Mouse (Mus musculus) midbrain, embryonic 12.5 days (tissue): ENCODE measurements around the gene Cdh23. TPM values are rescaled to one million over a fixed set of nuclear protein-coding genes. Genes with fewer than 3 reads are reported as not detected.

Experiments
- ATAC-seq: fragments of 200-750 bp; cut with Nextera tagmentation; 2 replicates; pipeline ENCODE4 v1.8.0; 2017; ENCODE audit warnings: low read depth, moderate TSS enrichment, moderate library complexity; ENCODE audit not compliant: low FRiP score
- H3K27ac ChIP-seq: fragments of 300-500 bp; sonication (generic); replicated peaks from 2 replicates; pipeline ENCODE4 v1.5.1; 2016; ENCODE audit warnings: mild to moderate bottlenecking
- H3K27me3 ChIP-seq: fragments of 300-500 bp; sonication (generic); 2 replicates; pipeline ENCODE4 v1.6.1; 2016; ENCODE audit warnings: mild to moderate bottlenecking
- H3K36me3 ChIP-seq: fragments of 300-500 bp; sonication (generic); 2 replicates; pipeline ENCODE4 v1.6.1; 2016
- H3K4me1 ChIP-seq: fragments of 300-500 bp; sonication (generic); 2 replicates; pipeline ENCODE4 v1.6.1; 2016
- H3K4me2 ChIP-seq: fragments of 300-500 bp; sonication (generic); replicated peaks from 2 replicates; pipeline ENCODE4 v1.6.1; 2016; ENCODE audit warnings: mild to moderate bottlenecking, moderate library complexity
- H3K4me3 ChIP-seq: fragments of 300-500 bp; sonication (generic); 2 replicates; pipeline ENCODE4 v1.5.1; 2016; ENCODE audit warnings: mild to moderate bottlenecking
- H3K9ac ChIP-seq: fragments of 300-500 bp; sonication (generic); replicated peaks from 2 replicates; pipeline ENCODE4 v1.6.1; 2016; ENCODE audit warnings: mild to moderate bottlenecking, moderate library complexity
- H3K9me3 ChIP-seq: fragments of 300-500 bp; sonication (generic); 2 replicates; pipeline ENCODE4 v1.6.1; 2016; ENCODE audit warnings: mild to moderate bottlenecking
- WGBS: fragments of 180-500 bp; shearing (Covaris S2); methylation state at CpG from one replicate; pipeline ENCODE4 v1.1.7; 2016; 5-methylcytosine and 5-hydroxymethylcytosine counted together
- polyA plus RNA-seq: library from polyadenylated mRNA; unstranded; fragments of >200 nt; fragmentation: Nextera tagmentation; extraction: Ambion mirVana; gene quantifications from 2 replicates; pipeline ENCODE4 v1.2.1, GENCODE M21; 2016

Cdh23 gene
- polyA plus RNA-seq, 1 experiment from 2014 or later: 1.2 TPM

DNA sequence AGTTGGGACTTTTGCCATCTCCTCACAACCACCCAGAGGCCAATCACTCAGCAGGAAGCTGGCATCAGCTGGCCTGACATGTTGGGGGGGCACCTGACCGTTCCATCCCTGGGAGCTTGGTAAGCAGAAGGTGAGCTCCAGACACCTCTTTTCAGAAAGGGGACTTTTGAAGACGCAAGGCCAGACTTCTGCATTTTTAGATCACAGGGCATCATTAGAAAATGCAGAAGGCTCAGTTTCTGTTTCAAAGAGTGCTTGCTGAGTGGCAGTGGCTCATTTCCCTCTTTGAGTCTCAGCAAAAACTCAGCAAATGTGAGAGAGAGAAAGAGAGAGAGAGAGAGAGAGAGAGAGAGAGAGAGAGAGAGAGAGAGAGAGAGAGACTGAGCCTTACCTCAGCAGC is 8.8 kb upstream of the Cdh23 start:
- Histone ChIP-seq H3K4me2 (no peak overlapping the region), H3K9me3 (no peaks in the 10 kb centered on the region), H3K4me1 (no peaks in the 10 kb centered on the region), H3K27me3 (peaks cover 9% of the 10 kb centered on the region; the same call in 1 of the 2 replicates), H3K9ac (no peak overlapping the region), H3K27ac (no peak overlapping the region), H3K36me3 (no peaks in the 10 kb centered on the region), H3K4me3 (no peak overlapping the region)
- ATAC-seq: no peak
- 78% methylated on average over 2 of the region's 2 CpGs for WGBS

DNA sequence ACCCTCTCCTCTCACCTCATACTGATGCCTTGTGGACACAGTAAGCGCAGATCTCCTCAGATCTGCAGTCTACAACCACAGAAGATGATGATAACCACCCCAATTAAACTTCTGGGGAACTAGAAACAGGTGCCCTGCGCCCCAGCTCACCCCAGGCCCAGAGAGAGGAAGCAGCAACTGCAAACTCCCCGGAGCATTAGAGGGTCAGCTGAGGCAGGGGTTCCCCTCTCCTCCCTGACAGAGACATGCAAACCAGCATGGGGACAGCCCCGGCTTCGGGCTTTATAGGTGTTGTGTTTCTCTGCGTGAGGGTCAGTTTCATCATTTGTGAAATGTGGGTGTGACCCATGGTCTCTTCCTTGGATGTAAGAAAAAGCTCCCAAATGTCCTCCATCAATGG is 1.5 kb upstream of the Cdh23 start:
- Histone ChIP-seq H3K4me3 (no peak overlapping the region), H3K27ac (no peak overlapping the region), H3K9me3 (no peaks in the 10 kb centered on the region), H3K27me3 (peaks cover 20% of the 10 kb centered on the region), H3K4me2 (no peak overlapping the region), H3K9ac (no peak overlapping the region), H3K4me1 (no peaks in the 10 kb centered on the region), H3K36me3 (no peaks in the 10 kb centered on the region)
- ATAC-seq: no peak
- 87% methylated on average over 6 of the region's 6 CpGs for WGBS

DNA sequence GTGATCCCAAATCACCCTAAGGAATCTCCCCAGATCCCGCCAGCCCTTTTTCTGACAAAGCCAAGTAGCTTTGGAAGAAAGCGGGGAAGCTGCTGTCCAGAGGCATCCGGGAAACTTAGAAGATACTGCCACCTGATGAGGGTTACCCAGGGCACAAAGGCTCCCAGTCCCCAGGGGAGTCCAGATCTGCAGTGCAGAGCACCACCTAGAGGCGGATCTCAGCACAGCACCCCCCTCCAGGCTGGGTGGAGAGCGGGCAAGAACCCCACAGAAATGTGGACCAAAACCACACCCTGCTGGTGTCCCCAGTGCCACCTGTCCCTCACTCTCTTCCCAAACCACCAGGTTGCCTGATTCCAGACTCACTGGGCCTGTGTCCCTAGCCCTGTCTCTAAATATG is 685 bp upstream of the Cdh23 start:
- Histone ChIP-seq H3K36me3 (no peaks in the 10 kb centered on the region), H3K9ac (no peak overlapping the region), H3K4me2 (no peak overlapping the region), H3K27me3 (peaks cover 20% of the 10 kb centered on the region), H3K9me3 (no peaks in the 10 kb centered on the region), H3K4me1 (no peaks in the 10 kb centered on the region), H3K4me3 (no peak overlapping the region), H3K27ac (no peak overlapping the region)
- 15% methylated on average over 5 of the region's 5 CpGs for WGBS
- ATAC-seq: 0 out of 2 replicates have a peak, but pooled peaks have one; percentile 54

DNA sequence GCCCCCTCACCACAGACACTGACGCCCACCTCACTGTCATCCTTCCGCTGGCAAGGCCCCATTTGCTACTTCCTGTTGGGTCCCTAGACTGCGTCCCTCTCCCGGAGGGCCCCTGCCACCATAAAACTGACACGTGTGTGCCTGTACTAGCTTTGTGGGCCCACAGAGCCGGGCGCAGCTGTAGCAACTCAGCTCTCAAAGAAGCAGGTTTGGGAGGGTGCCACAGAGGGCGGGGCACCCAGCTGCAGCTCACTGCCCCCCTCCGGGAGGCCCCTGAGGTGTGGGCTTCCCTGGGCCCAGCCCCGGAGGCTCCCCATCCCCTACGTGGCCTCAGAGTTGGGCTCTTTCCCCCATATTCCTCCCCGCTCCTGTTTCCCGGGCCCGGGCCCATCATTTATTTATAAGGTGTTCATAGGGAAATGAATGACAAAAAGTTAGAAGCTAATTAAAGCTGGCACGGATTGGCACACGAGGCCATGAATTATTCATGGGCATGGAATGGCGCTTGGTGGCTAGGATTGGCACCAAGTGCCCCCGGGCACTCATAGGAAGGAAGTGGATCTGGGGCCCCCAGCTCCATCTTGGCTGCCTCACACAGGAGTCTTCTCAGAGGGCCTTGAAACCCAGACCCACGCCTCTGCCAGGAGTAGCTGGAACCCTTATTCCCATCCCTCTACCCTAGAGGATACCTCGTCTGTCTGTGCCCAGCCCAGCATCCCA is 4.5 kb downstream of the Cdh23 start:
- Histone ChIP-seq H3K4me1 (peaks cover 11% of the 10 kb centered on the region), H3K9me3 (no peaks in the 10 kb centered on the region), H3K27me3 (peaks cover 46% of the 10 kb centered on the region), H3K4me2 (no peak overlapping the region), H3K9ac (no peak overlapping the region), H3K27ac (no peak overlapping the region), H3K36me3 (no peaks in the 10 kb centered on the region), H3K4me3 (no peak overlapping the region)
- 86% methylated on average over 20 of the region's 20 CpGs for WGBS
- no peak for ATAC-seq

DNA sequence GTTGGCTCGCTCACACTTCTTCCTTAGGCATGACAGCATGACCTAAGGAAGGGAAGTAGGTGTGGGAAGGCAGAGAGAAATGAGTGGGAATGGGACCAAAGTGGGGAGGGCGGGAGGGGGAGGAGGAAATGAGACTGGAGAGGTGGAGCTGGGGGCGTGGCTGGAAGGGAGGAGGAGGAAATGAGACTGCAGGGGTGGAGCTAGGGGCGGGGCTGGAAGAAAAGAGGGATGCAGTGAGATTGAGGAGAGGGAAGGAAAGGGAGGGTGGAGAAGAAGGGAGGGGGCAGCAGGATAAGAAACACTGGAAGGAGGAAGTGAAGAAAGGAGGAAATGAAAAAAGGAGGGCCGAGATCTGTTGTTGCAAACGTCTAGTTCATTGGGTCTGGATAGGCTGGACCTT is 5.3 kb downstream of the Cdh23 start:
- Histone ChIP-seq H3K4me3 (no peak overlapping the region), H3K27me3 (peaks cover 50% of the 10 kb centered on the region), H3K27ac (no peak overlapping the region), H3K9ac (no peak overlapping the region), H3K4me1 (peaks cover 20% of the 10 kb centered on the region), H3K36me3 (no peaks in the 10 kb centered on the region), H3K9me3 (no peaks in the 10 kb centered on the region), H3K4me2 (no peak overlapping the region)
- 44% methylated on average over 5 of the region's 6 CpGs for WGBS
- no peak for ATAC-seq

DNA sequence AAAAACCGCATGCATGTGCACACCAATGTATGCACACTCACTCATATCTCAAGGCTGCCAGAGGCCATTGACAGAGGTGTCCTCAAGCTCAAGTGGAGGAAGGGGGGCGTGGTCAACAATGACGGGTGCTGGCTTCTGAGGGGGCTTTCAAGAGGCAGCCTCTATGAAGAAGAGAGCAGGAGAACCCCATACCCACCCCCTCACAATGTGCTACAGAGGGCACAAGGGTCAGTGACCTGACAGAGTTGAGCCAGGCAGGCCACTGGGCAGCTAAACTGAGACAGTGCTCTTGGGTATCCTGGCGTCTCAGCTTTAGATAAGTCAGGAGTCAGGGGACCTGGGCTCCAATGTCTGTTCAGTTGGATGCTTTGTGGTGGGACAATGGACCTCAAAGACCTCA is 6.9 kb downstream of the Cdh23 start:
- Histone ChIP-seq H3K4me2 (no peak overlapping the region), H3K9ac (no peak overlapping the region), H3K27ac (no peak overlapping the region), H3K36me3 (no peaks in the 10 kb centered on the region), H3K27me3 (peaks cover 66% of the 10 kb centered on the region), H3K9me3 (no peaks in the 10 kb centered on the region), H3K4me1 (peaks cover 22% of the 10 kb centered on the region), H3K4me3 (no peak overlapping the region)
- no peak for ATAC-seq
- WGBS: 74% methylated on average over 4 of the region's 4 CpGs

DNA sequence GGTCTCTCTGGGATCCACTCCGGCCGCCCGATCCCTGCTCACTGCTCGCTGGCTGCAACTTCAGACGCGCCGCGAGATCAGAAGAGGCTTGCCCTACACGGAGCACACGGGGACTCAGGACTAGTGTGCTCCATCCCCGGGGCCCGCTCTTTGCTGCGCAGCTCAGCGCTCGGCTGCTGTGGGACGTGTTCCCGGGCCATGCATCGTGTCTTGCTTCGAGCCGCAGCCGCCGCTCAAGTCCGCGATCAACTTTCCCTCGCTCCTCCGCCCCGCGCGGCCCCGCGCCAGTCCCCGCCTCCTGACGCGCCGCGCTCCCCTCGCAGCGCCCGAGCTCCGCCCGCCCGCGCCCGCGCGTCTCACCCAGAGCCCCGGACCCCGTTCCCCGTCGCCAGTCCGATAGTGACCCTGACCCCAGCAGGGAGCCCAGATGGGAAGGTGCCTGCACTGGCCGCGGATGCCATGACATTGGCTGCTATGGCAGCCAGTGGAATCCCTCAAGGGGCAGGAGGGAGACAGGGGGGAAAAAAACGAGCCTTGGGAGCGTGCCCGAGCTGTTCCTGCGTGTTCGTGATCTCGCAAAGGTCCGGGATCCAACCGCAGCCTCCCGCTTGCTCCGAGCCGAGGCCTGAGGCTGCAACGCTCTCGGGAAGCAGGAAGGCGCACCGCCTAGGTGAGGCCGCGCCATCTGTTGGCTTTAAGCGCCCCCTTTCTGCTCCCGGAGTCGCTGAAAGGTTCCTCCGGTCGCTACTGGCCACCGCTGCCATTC is 9.1 kb downstream of the Cdh23 start:
- ATAC-seq: peak; percentile 59
- Histone ChIP-seq H3K27ac (no peak overlapping the region), H3K4me3 (peak overlapping the region; percentile 55), H3K4me2 (peak overlapping the region; percentile 99), H3K4me1 (peaks cover 22% of the 10 kb centered on the region), H3K9ac (peak overlapping the region; percentile 46), H3K27me3 (peaks cover 80% of the 10 kb centered on the region), H3K36me3 (no peaks in the 10 kb centered on the region), H3K9me3 (no peaks in the 10 kb centered on the region)
- under 1% methylated on average over 75 of the region's 76 CpGs for WGBS

DNA sequence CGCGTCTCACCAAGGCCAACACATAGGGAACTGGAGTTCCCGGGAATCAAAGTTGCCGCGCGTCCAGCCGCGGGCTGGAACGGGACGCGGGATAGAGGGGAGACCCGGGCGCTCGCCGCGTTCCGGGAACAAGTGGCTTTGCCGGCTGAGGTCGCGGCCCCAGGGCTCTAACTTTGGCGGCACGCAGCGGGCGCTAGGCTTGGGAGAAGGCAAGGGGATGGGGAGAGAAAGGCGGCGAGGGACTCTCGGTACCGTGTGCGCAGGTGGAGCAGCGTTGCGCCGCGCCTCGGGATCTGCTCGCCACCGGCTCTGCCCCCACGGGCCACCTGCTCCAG is 9.7 kb downstream of the Cdh23 start:
- ATAC-seq: no peak
- Histone ChIP-seq H3K27me3 (peaks cover 77% of the 10 kb centered on the region), H3K27ac (no peak overlapping the region), H3K9me3 (no peaks in the 10 kb centered on the region), H3K9ac (peak overlapping the region; percentile 46; the same call in 1 of the 2 replicates), H3K4me2 (peak overlapping the region; percentile 99), H3K4me3 (peak overlapping the region; percentile 55), H3K4me1 (peaks cover 22% of the 10 kb centered on the region), H3K36me3 (no peaks in the 10 kb centered on the region)
- WGBS: 1% methylated on average over 37 of the region's 37 CpGs

DNA sequence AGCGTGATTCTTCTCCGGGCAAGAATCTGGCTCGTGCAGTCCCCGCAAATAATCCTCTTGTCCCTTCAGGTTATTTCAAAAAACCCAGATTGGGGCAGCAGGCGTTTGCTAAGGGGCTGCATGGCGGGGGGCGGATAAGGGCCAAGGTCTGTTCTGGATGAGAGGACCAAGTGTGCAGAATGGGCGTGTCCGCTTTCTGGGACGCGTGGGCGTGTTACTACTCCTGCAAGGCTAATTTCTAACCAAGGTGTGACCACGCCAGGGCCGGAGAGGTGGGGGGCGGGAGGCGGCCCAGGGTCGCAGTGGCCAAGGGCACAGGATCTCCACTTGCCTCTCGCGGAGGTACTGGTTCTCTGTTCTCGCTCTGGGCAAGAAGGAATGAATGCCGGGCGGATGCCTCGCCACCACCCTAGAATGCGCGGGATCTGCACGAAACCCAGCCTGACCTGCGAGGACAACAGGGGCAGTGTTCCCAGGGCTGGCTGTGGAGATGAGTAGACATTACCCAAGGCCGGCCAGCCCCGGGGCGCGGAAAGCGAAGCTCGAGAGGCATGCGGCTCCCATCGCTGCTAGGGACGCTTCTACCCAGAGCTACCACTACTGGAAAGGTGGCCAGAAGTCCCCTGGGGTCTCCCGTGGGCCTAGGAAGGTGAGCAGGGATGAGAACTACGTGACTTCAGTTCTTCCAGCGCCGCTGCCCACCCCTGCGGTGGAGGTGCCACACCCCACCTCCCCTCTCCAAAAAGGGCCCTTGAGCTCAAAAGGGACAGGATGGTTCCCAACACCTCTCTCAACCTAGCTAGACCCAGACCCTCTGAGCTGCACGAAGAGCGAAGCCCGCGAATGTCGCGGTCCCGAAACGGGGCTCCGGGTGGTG is 10.3 kb downstream of the Cdh23 start:
- no peaks in the 10 kb centered on the region for H3K9me3 ChIP-seq
- H3K36me3 ChIP-seq: no peaks in the 10 kb centered on the region
- H3K4me2 ChIP-seq: peak overlapping the region; percentile 99
- H3K4me1 ChIP-seq: peaks cover 22% of the 10 kb centered on the region
- peaks cover 74% of the 10 kb centered on the region for H3K27me3 ChIP-seq
- ATAC-seq: no peak
- H3K4me3 ChIP-seq: peak overlapping the region; percentile 55
- H3K9ac ChIP-seq: peak overlapping the region; percentile 46; the same call in 1 of the 2 replicates
- H3K27ac ChIP-seq: no peak overlapping the region
- WGBS: 7% methylated on average over 50 of the region's 50 CpGs

DNA sequence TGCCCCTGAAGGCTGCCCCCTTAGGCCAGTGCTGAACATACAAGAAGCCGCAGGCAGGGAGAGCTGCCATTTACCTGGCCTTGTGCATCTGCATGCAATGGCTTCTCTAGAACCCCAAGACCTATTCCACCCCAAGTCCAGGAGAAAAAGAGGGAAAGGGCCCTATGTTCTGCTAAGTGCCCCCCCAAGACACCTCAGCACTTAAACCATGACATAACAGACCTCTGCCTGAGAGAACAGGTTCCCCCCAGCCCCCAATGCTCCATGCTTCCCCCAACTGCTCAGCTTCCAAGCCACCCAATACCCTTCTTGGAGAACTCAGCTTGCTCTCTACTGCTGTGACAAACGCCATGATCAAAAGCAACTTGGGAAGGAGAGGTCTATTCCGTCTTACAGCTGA is 17.4 kb downstream of the Cdh23 start:
- peaks cover 12% of the 10 kb centered on the region for H3K27me3 ChIP-seq
- H3K36me3 ChIP-seq: no peaks in the 10 kb centered on the region
- no peak overlapping the region for H3K4me3 ChIP-seq
- no peak overlapping the region for H3K9ac ChIP-seq
- no peaks in the 10 kb centered on the region for H3K4me1 ChIP-seq
- H3K9me3 ChIP-seq: no peaks in the 10 kb centered on the region
- no peak overlapping the region for H3K27ac ChIP-seq
- no peak for ATAC-seq
- H3K4me2 ChIP-seq: no peak overlapping the region
- WGBS: 87% methylated on average over 3 of the region's 3 CpGs

DNA sequence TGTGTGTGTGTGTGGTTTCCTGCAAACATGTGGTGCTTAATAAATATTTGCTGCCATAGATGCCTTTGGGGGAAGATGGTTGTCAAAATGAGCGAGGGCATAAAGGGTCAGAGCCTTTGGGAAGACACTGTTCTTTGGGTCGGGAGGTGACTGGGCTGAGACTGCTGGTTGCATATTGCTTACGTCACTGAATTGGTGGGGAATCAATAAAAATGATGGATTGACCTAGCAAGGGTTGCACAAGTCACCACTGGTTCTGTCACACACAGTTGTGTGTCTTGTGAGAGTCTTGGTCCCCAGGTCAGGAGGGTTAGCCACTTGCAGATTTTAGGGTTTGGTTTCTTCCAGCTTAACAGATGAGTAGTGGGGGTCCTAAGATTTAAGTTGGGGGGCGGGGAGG is 19.0 kb downstream of the Cdh23 start:
- no peak overlapping the region for H3K4me3 ChIP-seq
- no peaks in the 10 kb centered on the region for H3K9me3 ChIP-seq
- no peak overlapping the region for H3K9ac ChIP-seq
- H3K4me1 ChIP-seq: no peaks in the 10 kb centered on the region
- H3K4me2 ChIP-seq: no peak overlapping the region
- WGBS: 82% methylated on average over 4 of the region's 4 CpGs
- peaks cover 3% of the 10 kb centered on the region; the same call in 1 of the 2 replicates for H3K27me3 ChIP-seq
- no peak for ATAC-seq
- H3K36me3 ChIP-seq: no peaks in the 10 kb centered on the region
- H3K27ac ChIP-seq: no peak overlapping the region

DNA sequence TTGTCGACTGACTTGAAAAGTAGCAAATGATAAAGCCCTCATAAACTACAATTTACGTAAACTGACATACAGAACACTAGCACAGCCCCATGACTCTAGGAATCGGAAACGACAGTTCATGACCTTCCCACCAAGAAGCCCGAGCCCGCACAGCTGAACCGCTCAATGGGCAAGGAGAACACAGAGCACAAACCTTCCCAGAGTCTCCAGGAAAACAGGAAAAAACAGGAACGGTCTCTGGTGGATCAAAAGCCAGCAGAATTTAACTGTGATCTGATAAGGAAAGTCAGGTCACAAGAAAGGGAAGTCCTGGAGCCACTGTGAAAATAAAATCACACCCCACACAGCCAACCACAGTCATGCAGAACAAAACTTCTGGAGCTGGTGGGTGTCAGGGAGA is 26.1 kb downstream of the Cdh23 start:
- H3K4me3 ChIP-seq: no peak overlapping the region
- WGBS: 81% methylated on average over 8 of the region's 8 CpGs
- H3K27me3 ChIP-seq: no peaks in the 10 kb centered on the region
- ATAC-seq: no peak
- H3K4me1 ChIP-seq: no peaks in the 10 kb centered on the region
- H3K9ac ChIP-seq: no peak overlapping the region
- no peaks in the 10 kb centered on the region for H3K9me3 ChIP-seq
- H3K36me3 ChIP-seq: no peaks in the 10 kb centered on the region
- H3K27ac ChIP-seq: no peak overlapping the region
- no peak overlapping the region for H3K4me2 ChIP-seq
